Mouse (Mus musculus) ovary, adult 10 weeks (tissue): ENCODE results near the gene Gm49510. TPM values are rescaled to one million over a fixed set of nuclear protein-coding genes. Genes with fewer than 3 reads are reported as not detected.

Source experiments
- polyA plus RNA-seq: library from polyadenylated mRNA; stranded (reverse); fragments of 350-450 nt; fragmentation: Illumina TruSeq; extraction: RNeasy Lipid Tissue Mini Kit (QIAGEN cat#74804); gene quantifications from one replicate; pipeline ENCODE4 v1.2.3, GENCODE M21; 2014

Gm49510 gene
- polyA plus RNA-seq, result not detected

DNA sequence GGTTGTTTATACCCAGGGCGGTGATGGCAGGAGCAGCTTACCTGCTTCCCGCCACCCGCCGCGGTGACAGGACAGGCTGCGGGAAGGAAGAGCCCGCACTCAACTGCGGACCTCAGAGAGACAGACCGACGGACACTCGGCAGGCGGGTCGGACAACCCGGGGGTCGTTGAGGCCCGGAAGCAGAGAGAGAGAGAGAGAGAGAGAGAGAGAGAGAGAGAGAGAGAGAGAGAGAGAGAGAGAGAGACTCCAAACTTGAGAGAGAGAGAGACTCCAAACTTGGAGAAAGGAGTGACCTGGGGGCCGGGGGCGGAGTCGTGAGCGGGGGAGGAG, at the start of gene Gm49510:
Gene Gm49510, plus strand, starts transcription at position 259 of the 331 bp plus-strand sequence.

GRCm38 (mm10) chr15:78855303-78855965, 44.0 kb upstream of the Gm49510 start, which contains the start of gene Lgals2:
TSS of gene Lgals2 (minus strand) at chr15:78855529.

GRCm38 (mm10) chr15:78876991-78877809, 22.3 kb upstream of the Gm49510 start, which contains the start of gene Gga1:
TSS of gene Gga1 (plus strand) at chr15:78877190.

DNA sequence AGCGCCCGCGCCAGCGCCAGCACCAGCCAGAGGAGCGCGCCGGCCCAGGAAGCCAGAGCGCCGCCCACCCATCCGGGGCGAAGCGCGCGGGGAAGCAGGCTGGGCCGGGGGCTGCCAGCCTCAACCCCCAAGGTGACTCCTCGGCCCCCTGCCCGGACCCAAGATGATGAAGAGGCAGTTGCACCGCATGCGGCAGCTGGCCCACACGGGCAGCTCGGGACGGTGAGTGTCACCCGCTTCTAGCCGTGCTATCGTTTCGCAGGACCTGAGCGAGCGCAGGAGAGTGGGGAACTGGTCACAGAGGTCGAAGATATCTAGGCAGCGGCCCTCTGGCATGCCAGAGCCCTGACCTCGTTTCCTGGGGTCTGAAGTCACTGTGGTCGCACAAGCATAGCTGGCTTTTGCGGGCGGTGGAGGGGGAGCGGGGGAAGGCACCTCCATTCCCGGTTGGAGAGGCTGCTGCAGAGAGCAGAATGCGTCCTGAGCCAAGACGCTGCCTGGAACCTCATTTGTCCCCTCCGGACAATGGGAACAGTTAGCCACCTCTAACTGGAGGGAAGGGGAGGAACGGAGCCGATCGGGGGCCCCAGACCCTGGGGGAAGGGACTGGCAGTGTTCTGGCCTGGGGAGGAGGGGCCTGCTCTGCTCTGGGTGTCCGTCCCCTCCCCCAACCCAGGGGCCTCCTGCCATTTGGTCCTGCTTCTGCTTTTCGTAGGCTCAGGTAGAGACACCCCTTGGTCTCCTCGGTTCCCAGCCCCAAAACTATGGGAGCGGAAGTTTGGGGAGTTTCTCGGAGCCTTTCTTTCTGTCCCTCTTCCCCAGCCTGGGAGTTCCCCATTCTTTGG, 495 bp downstream of the Gm49510 start, which contains the start of gene Sh3bp1:
Gene Sh3bp1, plus strand, starts transcription at position 29 of the 845 bp plus-strand sequence.

GRCm38 (mm10) chr15:78913632-78914090, 14.2 kb downstream of the Gm49510 start, which contains the start of gene Pdxp:
TSS of gene Pdxp (plus strand) at chr15:78913919.

DNA sequence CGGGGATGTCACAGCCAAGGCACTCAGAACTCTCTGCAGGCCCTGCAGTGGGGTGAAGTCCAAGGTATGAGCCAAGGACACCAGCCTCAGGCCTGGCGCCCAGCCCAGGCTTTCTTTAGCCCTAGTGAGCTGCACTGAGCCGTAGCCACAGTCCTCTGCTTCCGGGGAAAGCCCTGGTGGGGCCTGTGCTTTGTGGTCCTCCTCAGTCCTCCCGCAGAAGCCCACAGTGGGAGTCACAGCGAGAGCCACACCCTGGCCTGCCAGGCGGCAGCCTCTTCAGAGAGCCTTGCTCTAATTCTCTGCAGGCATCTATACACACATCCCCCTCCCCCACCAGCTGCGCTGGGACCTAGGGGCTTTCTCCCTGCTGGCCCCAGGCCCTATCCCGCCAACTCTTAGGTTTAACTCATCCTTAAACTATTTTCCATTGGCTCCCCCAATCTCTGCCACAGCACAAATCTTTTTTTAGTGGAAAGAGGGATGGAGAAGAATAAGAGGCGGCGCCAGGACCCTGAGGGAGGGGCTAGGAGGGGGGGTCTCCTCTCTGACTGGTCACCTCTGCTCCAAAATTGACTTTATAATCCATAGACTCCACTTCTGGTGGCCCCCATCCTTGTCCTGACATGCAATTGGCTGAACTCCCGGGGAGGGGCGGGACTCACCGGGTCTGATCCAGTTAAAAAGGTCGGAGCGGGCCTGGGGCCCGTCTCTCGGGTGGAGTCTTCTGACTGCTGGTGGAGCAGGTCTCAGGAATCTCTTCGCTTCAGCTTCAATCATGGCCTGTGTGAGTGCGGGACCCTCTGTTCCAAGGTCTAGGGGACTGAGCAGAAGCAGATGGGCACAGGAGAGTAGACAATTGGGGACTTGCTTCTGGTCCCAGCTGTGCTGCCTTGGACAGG, 26.8 kb downstream of the Gm49510 start, which contains the start of gene Lgals1:
Gene Lgals1, plus strand, starts transcription at position 705 of the 899 bp plus-strand sequence.

GRCm38 (mm10) chr15:78934784-78935320, 35.4 kb downstream of the Gm49510 start, which contains the start of gene Nol12:
TSS of gene Nol12 (plus strand) at chr15:78934933.

DNA sequence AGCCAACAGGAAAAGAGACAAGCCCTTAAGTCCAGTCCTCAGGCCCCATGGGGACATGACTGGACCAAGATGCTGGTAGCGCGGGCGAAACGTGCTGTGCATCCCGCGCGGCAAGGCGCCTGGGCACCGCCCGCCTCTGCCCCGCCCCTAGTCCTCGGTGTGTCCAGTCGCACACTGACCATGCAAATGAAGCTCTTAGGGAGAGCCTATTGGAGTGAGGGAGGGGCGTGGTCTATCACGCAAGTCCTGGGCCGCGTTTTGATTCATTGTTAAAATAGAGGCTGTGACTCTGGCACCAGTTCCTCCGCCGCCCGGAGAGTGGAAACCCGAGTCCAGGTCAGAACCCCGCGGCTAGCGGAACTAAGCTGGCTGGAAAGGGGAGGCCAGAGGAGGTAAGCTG, 48.2 kb downstream of the Gm49510 start, which contains the start of gene Triobp:
Gene Triobp, plus strand, starts transcription at position 68 of the 400 bp plus-strand sequence.

Other genes starting within 250 kb of the Gm49510 start
- gene Elfn2, start 180.9 kb upstream of the Gm49510 start, polyA plus RNA-seq, result not detected
- 0.91 TPM for gene Mfng, start 126.2 kb upstream of the Gm49510 start, polyA plus RNA-seq
- 0.14 TPM for gene Card10, start 96.6 kb upstream of the Gm49510 start, polyA plus RNA-seq
- gene Cdc42ep1, start 57.0 kb upstream of the Gm49510 start, polyA plus RNA-seq, result not detected
- 2.3 TPM for gene Lgals2, start 44.1 kb upstream of the Gm49510 start, polyA plus RNA-seq
- gene Gga1, start 22.5 kb upstream of the Gm49510 start, polyA plus RNA-seq, result not detected
- 0.43 TPM for gene Sh3bp1, start 101 bp downstream of the Gm49510 start, polyA plus RNA-seq
- gene Pdxp, start 14.3 kb downstream of the Gm49510 start, polyA plus RNA-seq, result 0.68 TPM
- 1.5 TPM for gene Lgals1, start 27.1 kb downstream of the Gm49510 start, polyA plus RNA-seq
- gene Nol12, start 35.3 kb downstream of the Gm49510 start, polyA plus RNA-seq, result 3.5 TPM
- gene Triobp, start 48.1 kb downstream of the Gm49510 start, polyA plus RNA-seq, result 2.4 TPM
- gene H1f0, start 128.8 kb downstream of the Gm49510 start, polyA plus RNA-seq, result 118 TPM
- not detected for gene Galr3, start 142.2 kb downstream of the Gm49510 start, polyA plus RNA-seq
- 1.00 TPM for gene Ankrd54, start 163.2 kb downstream of the Gm49510 start, polyA plus RNA-seq
- 118 TPM for gene Eif3l, start 175.5 kb downstream of the Gm49510 start, polyA plus RNA-seq
- 6.9 TPM for gene Micall1, start 209.2 kb downstream of the Gm49510 start, polyA plus RNA-seq
- gene Polr2f, start 241.3 kb downstream of the Gm49510 start, polyA plus RNA-seq, result not detected
- gene 1700088E04Rik, start 241.6 kb downstream of the Gm49510 start, polyA plus RNA-seq, result 1.6 TPM